Mouse (Mus musculus): Measurements from ENCODE around the gene F12. TPM values are rescaled to one million over a fixed set of nuclear protein-coding genes. Genes with fewer than 3 reads are reported as not detected.

The F12 gene
- polyA plus RNA-seq, 1 experiment from 2014 or later, result 1.5 TPM

GRCm38 (mm10) chr13:55400039-55400346 is 26.6 kb downstream of the F12 start:
- H3K9ac ChIP-seq (ENCODE audit: low read depth, low read length), result no peak overlapping the region
- no peak overlapping the region for H3K4me2 ChIP-seq
- no peaks in the 10 kb centered on the region for H3K4me1 ChIP-seq (ENCODE audit: control insufficient read depth, insufficient read depth, low read length)
- H3K9me3 ChIP-seq (replicated peaks; ENCODE audit: control insufficient read depth, low read length), result no peaks in the 10 kb centered on the region
- H3K27ac ChIP-seq (ENCODE audit: low read depth, low read length), result no peak overlapping the region
- H3K27me3 ChIP-seq (ENCODE audit: control insufficient read depth, insufficient read depth, low read length), result peaks cover 38% of the 10 kb centered on the region
- ATAC-seq (replicated peaks; ENCODE audit: insufficient number of reproducible peaks, low FRiP score, low TSS enrichment), result no peak
- 64% methylated on average over 1 of the region's 1 CpGs for WGBS (ENCODE audit: insufficient replicate concordance)
- no peak overlapping the region for H3K4me3 ChIP-seq (ENCODE audit: low read depth, low read length)
- H3K36me3 ChIP-seq (ENCODE audit: control insufficient read depth, insufficient read depth, low read length), result no peaks in the 10 kb centered on the region

GRCm38 (mm10) chr13:55399300-55400038 is 27.1 kb downstream of the F12 start:
- H3K4me1 ChIP-seq (ENCODE audit: control insufficient read depth, insufficient read depth, low read length), result no peaks in the 10 kb centered on the region
- H3K27me3 ChIP-seq (ENCODE audit: control insufficient read depth, insufficient read depth, low read length), result peaks cover 35% of the 10 kb centered on the region
- no peak overlapping the region for H3K27ac ChIP-seq (ENCODE audit: low read depth, low read length)
- no peak overlapping the region for H3K4me2 ChIP-seq
- H3K36me3 ChIP-seq (ENCODE audit: control insufficient read depth, insufficient read depth, low read length), result no peaks in the 10 kb centered on the region
- no peak overlapping the region for H3K4me3 ChIP-seq (ENCODE audit: low read depth, low read length)
- H3K9me3 ChIP-seq (replicated peaks; ENCODE audit: control insufficient read depth, low read length), result no peaks in the 10 kb centered on the region
- H3K9ac ChIP-seq (ENCODE audit: low read depth, low read length), result no peak overlapping the region
- 53% methylated on average over 5 of the region's 5 CpGs for WGBS (ENCODE audit: insufficient replicate concordance)
- ATAC-seq (replicated peaks; ENCODE audit: insufficient number of reproducible peaks, low FRiP score, low TSS enrichment), result no peak

GRCm38 (mm10) chr13:55398088-55398487 is 28.5 kb downstream of the F12 start, which contains the start of gene Slc34a1:
TSS of gene Slc34a1 (plus strand) at chr13:55398187.
- H3K27ac ChIP-seq (ENCODE audit: low read depth, low read length), result no peak within 1 kb of the TSS
- no peaks in the 10 kb centered on the region for H3K4me1 ChIP-seq (ENCODE audit: control insufficient read depth, insufficient read depth, low read length)
- 68% methylated on average over 1 of the region's 1 CpGs for WGBS (ENCODE audit: insufficient replicate concordance)
- no peak for ATAC-seq (replicated peaks; ENCODE audit: insufficient number of reproducible peaks, low FRiP score, low TSS enrichment)
- no peaks in the 10 kb centered on the region for H3K36me3 ChIP-seq (ENCODE audit: control insufficient read depth, insufficient read depth, low read length)
- no peak within 1 kb of the TSS for H3K9ac ChIP-seq (ENCODE audit: low read depth, low read length)
- H3K4me3 ChIP-seq (ENCODE audit: low read depth, low read length), result no peak within 1 kb of the TSS
- no peaks in the 10 kb centered on the region for H3K9me3 ChIP-seq (replicated peaks; ENCODE audit: control insufficient read depth, low read length)
- H3K4me2 ChIP-seq, result no peak within 1 kb of the TSS
- H3K27me3 ChIP-seq (ENCODE audit: control insufficient read depth, insufficient read depth, low read length), result peaks cover 22% of the 10 kb centered on the region

GRCm38 (mm10) chr13:55392933-55393332 is 33.7 kb downstream of the F12 start:
- H3K36me3 ChIP-seq (ENCODE audit: control insufficient read depth, insufficient read depth, low read length), result no peaks in the 10 kb centered on the region
- no peaks in the 10 kb centered on the region; the same call in 1 of the 2 replicates for H3K27me3 ChIP-seq (ENCODE audit: control insufficient read depth, insufficient read depth, low read length)
- H3K4me3 ChIP-seq (ENCODE audit: low read depth, low read length), result no peak overlapping the region
- H3K27ac ChIP-seq (ENCODE audit: low read depth, low read length), result no peak overlapping the region
- WGBS (ENCODE audit: insufficient replicate concordance), result 71% methylated on average over 4 of the region's 4 CpGs
- no peak overlapping the region for H3K4me2 ChIP-seq
- H3K9ac ChIP-seq (ENCODE audit: low read depth, low read length), result no peak overlapping the region
- no peaks in the 10 kb centered on the region for H3K4me1 ChIP-seq (ENCODE audit: control insufficient read depth, insufficient read depth, low read length)
- no peaks in the 10 kb centered on the region for H3K9me3 ChIP-seq (replicated peaks; ENCODE audit: control insufficient read depth, low read length)
- no peak for ATAC-seq (replicated peaks; ENCODE audit: insufficient number of reproducible peaks, low FRiP score, low TSS enrichment)

GRCm38 (mm10) chr13:55391626-55392029 is 35.0 kb downstream of the F12 start:
- no peaks in the 10 kb centered on the region for H3K9me3 ChIP-seq (replicated peaks; ENCODE audit: control insufficient read depth, low read length)
- H3K4me3 ChIP-seq (ENCODE audit: low read depth, low read length), result no peak overlapping the region
- no peaks in the 10 kb centered on the region for H3K36me3 ChIP-seq (ENCODE audit: control insufficient read depth, insufficient read depth, low read length)
- H3K4me2 ChIP-seq, result no peak overlapping the region
- WGBS (ENCODE audit: insufficient replicate concordance), result 76% methylated on average over 1 of the region's 1 CpGs
- H3K9ac ChIP-seq (ENCODE audit: low read depth, low read length), result no peak overlapping the region
- H3K27me3 ChIP-seq (ENCODE audit: control insufficient read depth, insufficient read depth, low read length), result no peaks in the 10 kb centered on the region; the same call in 1 of the 2 replicates
- no peaks in the 10 kb centered on the region for H3K4me1 ChIP-seq (ENCODE audit: control insufficient read depth, insufficient read depth, low read length)
- no peak overlapping the region for H3K27ac ChIP-seq (ENCODE audit: low read depth, low read length)
- ATAC-seq (replicated peaks; ENCODE audit: insufficient number of reproducible peaks, low FRiP score, low TSS enrichment), result no peak

GRCm38 (mm10) chr13:55390644-55391043 is 35.9 kb downstream of the F12 start:
- Histone ChIP-seq H3K36me3 (ENCODE audit: control insufficient read depth, insufficient read depth, low read length) (no peaks in the 10 kb centered on the region), H3K4me2 (no peak overlapping the region), H3K4me1 (ENCODE audit: control insufficient read depth, insufficient read depth, low read length) (no peaks in the 10 kb centered on the region), H3K9ac (ENCODE audit: low read depth, low read length) (no peak overlapping the region), H3K27ac (ENCODE audit: low read depth, low read length) (no peak overlapping the region), H3K9me3 (replicated peaks; ENCODE audit: control insufficient read depth, low read length) (no peaks in the 10 kb centered on the region), H3K27me3 (ENCODE audit: control insufficient read depth, insufficient read depth, low read length) (no peaks in the 10 kb centered on the region), H3K4me3 (ENCODE audit: low read depth, low read length) (no peak overlapping the region)
- no peak for ATAC-seq (replicated peaks; ENCODE audit: insufficient number of reproducible peaks, low FRiP score, low TSS enrichment)
- 74% methylated on average over 3 of the region's 3 CpGs for WGBS (ENCODE audit: insufficient replicate concordance)

GRCm38 (mm10) chr13:55381790-55382189 is 44.8 kb downstream of the F12 start:
- Histone ChIP-seq H3K4me2 (no peak overlapping the region), H3K4me1 (ENCODE audit: control insufficient read depth, insufficient read depth, low read length) (no peaks in the 10 kb centered on the region), H3K4me3 (ENCODE audit: low read depth, low read length) (no peak overlapping the region), H3K27me3 (ENCODE audit: control insufficient read depth, insufficient read depth, low read length) (peaks cover 58% of the 10 kb centered on the region), H3K27ac (ENCODE audit: low read depth, low read length) (no peak overlapping the region), H3K36me3 (ENCODE audit: control insufficient read depth, insufficient read depth, low read length) (no peaks in the 10 kb centered on the region), H3K9ac (ENCODE audit: low read depth, low read length) (no peak overlapping the region), H3K9me3 (replicated peaks; ENCODE audit: control insufficient read depth, low read length) (no peaks in the 10 kb centered on the region)
- ATAC-seq (replicated peaks; ENCODE audit: insufficient number of reproducible peaks, low FRiP score, low TSS enrichment), result no peak
- WGBS (ENCODE audit: insufficient replicate concordance), result 66% methylated on average over 4 of the region's 4 CpGs

- Histone ChIP-seq H3K9me3 (replicated peaks; ENCODE audit: control insufficient read depth, low read length) (no peaks in the 10 kb centered on the region), H3K4me2 (peak overlapping the region; percentile 38; the same call in 1 of the 2 replicates), H3K27me3 (ENCODE audit: control insufficient read depth, insufficient read depth, low read length) (peaks cover 75% of the 10 kb centered on the region), H3K36me3 (ENCODE audit: control insufficient read depth, insufficient read depth, low read length) (no peaks in the 10 kb centered on the region), H3K4me1 (ENCODE audit: control insufficient read depth, insufficient read depth, low read length) (no peaks in the 10 kb centered on the region), H3K9ac (ENCODE audit: low read depth, low read length) (no peak overlapping the region), H3K27ac (ENCODE audit: low read depth, low read length) (no peak overlapping the region), H3K4me3 (ENCODE audit: low read depth, low read length) (no peak overlapping the region)
- ATAC-seq (replicated peaks; ENCODE audit: insufficient number of reproducible peaks, low FRiP score, low TSS enrichment), result 0 out of 2 replicates have a peak, but pooled peaks have one; percentile 18
- 3% methylated on average over 32 of the region's 32 CpGs for WGBS (ENCODE audit: insufficient replicate concordance)
Observed at GRCm38 (mm10) chr13:55378907-55379580, 47.5 kb downstream of the F12 start.
